Comparison of ENCODE assay signal across 8 mouse cellular contexts in the genomic region with DNA sequence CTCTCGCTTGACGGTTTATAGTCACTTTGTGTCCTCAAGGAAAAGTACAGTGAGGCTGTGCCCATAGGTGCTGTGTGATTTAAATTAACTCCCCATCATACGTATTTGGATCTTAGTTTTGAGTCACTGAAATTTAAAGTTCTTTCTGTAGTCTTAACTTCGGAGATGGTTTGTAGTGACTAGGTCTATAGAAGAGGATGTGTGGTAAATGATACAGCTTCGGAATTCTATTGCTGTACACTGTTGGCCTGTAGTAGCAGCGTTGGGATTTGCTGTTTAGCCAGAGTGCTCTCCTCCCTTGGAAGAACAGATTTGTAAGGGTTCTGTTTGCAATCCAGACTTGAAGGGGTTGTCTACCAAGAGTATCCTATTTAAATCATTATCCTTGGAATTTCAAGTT. TPM values are rescaled to one million over a fixed set of nuclear protein-coding genes. Genes with fewer than 3 reads are reported as not detected.
DNase-seq lines count a peak whose midpoint lies in the region; ATAC-seq and TF ChIP-seq lines count a peak whose summit lies in the region.

No protein-coding gene starts in this region.

- H3K36me3 ChIP-seq in lung, postnatal 0 days (ENCODE audit: insufficient read depth, low read length): no peaks in the 10 kb centered on the region
- H3K36me3 ChIP-seq in limb, embryonic 12.5 days: peaks cover 22% of the 10 kb centered on the region

- no peaks in the 10 kb centered on the region for H3K9me3 ChIP-seq in lung, postnatal 0 days (ENCODE audit: low read length)
- H3K9me3 ChIP-seq in limb, embryonic 12.5 days: no peaks in the 10 kb centered on the region

- peak overlapping the region; percentile 69 for H3K4me3 ChIP-seq in lung, postnatal 0 days (ENCODE audit: low read depth, low read length)
- peak overlapping the region; percentile 95 for H3K4me3 ChIP-seq in embryonic fibroblast, embryonic 13.5 days (ENCODE audit: insufficient read depth, low read length)
- H3K4me3 ChIP-seq in limb, embryonic 12.5 days (replicated peaks): peak overlapping the region; percentile 81
- peak overlapping the region; percentile 76 for H3K4me3 ChIP-seq in olfactory bulb, adult 2 months (ENCODE audit: insufficient read depth, low read depth, low read length)

- DNase-seq in lung, postnatal 0 days (ENCODE audit: low spot score): peak; percentile 21
- DNase-seq in lung, postnatal 36 days: no peak
- no peak for DNase-seq in right cerebral cortex, postnatal 25 days
- no peak for DNase-seq in gastrocnemius, adult 18-20 months (ENCODE audit: low spot score)
- no peak for DNase-seq in cerebellum, adult 9-11 months

- peak overlapping the region; percentile 91 for H3K9ac ChIP-seq in lung, postnatal 0 days (replicated peaks; ENCODE audit: low read depth)
- H3K9ac ChIP-seq in limb, embryonic 12.5 days (replicated peaks): peak overlapping the region; percentile 99

- TF ChIP-seq POLR2A in embryonic fibroblast, embryonic 13.5 days (IDR thresholded peaks at IDR 0.05; ENCODE audit: low read depth, low read length): no peak
- no peak for TF ChIP-seq POLR2A in olfactory bulb, adult 2 months (IDR thresholded peaks at IDR 0.05; ENCODE audit: insufficient read depth, low read depth, low read length)

- 6% methylated on average over 6 of the region's 6 CpGs for WGBS in lung, postnatal 0 days
- WGBS in limb, embryonic 12.5 days: 7% methylated on average over 6 of the region's 6 CpGs
- WGBS in olfactory bulb, adult 2 months: 33% methylated on average over 6 of the region's 6 CpGs

- peaks cover 4% of the 10 kb centered on the region; the same call in 1 of the 2 replicates for H3K4me1 ChIP-seq in lung, postnatal 0 days (ENCODE audit: insufficient read depth, low read depth, low read length)
- no peaks in the 10 kb centered on the region; the same call in 1 of the 2 replicates for H3K4me1 ChIP-seq in embryonic fibroblast, embryonic 13.5 days (ENCODE audit: control insufficient read depth, insufficient read depth, low read length)
- H3K4me1 ChIP-seq in limb, embryonic 12.5 days (replicated peaks): peaks cover 7% of the 10 kb centered on the region
- no peaks in the 10 kb centered on the region for H3K4me1 ChIP-seq in olfactory bulb, adult 2 months (ENCODE audit: control insufficient read depth, insufficient read depth, low read length)

- TF ChIP-seq CTCF in lung, postnatal 0 days (IDR thresholded peaks at IDR 0.05): no peak
- TF ChIP-seq CTCF in embryonic fibroblast, embryonic 13.5 days (IDR thresholded peaks at IDR 0.05; ENCODE audit: borderline replicate concordance, insufficient read depth, low read length): no peak
- TF ChIP-seq CTCF in olfactory bulb, adult 2 months (IDR thresholded peaks at IDR 0.05; ENCODE audit: insufficient read depth, low read depth, low read length): no peak

- H3K27ac ChIP-seq in lung, postnatal 0 days (ENCODE audit: low read length): peak overlapping the region; percentile 95
- H3K27ac ChIP-seq in embryonic fibroblast, embryonic 13.5 days (ENCODE audit: insufficient read depth, low read length): peak overlapping the region; percentile 89
- H3K27ac ChIP-seq in limb, embryonic 12.5 days: peak overlapping the region; percentile 99
- peak overlapping the region; percentile 29; the same call in 1 of the 2 replicates for H3K27ac ChIP-seq in olfactory bulb, adult 2 months (ENCODE audit: insufficient read depth, low read depth, low read length)

- TF ChIP-seq EP300 in lung, postnatal 0 days (IDR thresholded peaks at IDR 0.05): no peak

- no peak for ATAC-seq in lung, postnatal 0 days
- ATAC-seq in limb, embryonic 12.5 days (ENCODE audit: insufficient number of reproducible peaks, insufficient read depth, low FRiP score, low TSS enrichment, low read depth): no peak

- no peaks in the 10 kb centered on the region for H3K27me3 ChIP-seq in lung, postnatal 0 days (replicated peaks; ENCODE audit: insufficient read depth, low read length)
- H3K27me3 ChIP-seq in limb, embryonic 12.5 days: no peaks in the 10 kb centered on the region

- H3K4me2 ChIP-seq in lung, postnatal 0 days (replicated peaks; ENCODE audit: low read depth, low read length): peak overlapping the region; percentile 75
- H3K4me2 ChIP-seq in limb, embryonic 12.5 days: peak overlapping the region; percentile 61

RNA-seq across cellular contexts. Expression of a gene that starts 1.0 kb away (rescaled TPM):
- 39.2 and 41.0 TPM in 2 replicates for polyA plus RNA-seq in lung, postnatal 0 days (2015; fragmentation: Nextera tagmentation; extraction: Ambion mirVana)
- 18.5 and 20.1 TPM in 2 replicates for polyA plus RNA-seq in embryonic fibroblast, embryonic 13.5 days (2011; ENCODE audit: insufficient read length, low read depth, missing spikeins)
- polyA plus RNA-seq in limb, embryonic 12.5 days (2016; fragmentation: Nextera tagmentation; extraction: Ambion mirVana): 72.9 and 78.5 TPM in 2 replicates
- polyA plus RNA-seq in olfactory bulb, adult 2 months (2012; ENCODE audit: insufficient read depth, insufficient read length, low replicate concordance, missing spikeins): not detected in 2 replicates
- total RNA-seq in gastrocnemius, adult 18-20 months (2021): 1 to 10 TPM; 5.7 to 6.9 TPM

RNA-seq across cellular contexts. Expression of a gene that starts 28.2 kb away (rescaled TPM):
- polyA plus RNA-seq in lung, postnatal 0 days (2015; fragmentation: Nextera tagmentation; extraction: Ambion mirVana): 0.35 and 8.9 TPM in 2 replicates
- polyA plus RNA-seq in embryonic fibroblast, embryonic 13.5 days (2011; ENCODE audit: insufficient read length, low read depth, missing spikeins): 3.1 TPM in 1 of 2 replicates, not detected in the other
- polyA plus RNA-seq in limb, embryonic 12.5 days (2016; fragmentation: Nextera tagmentation; extraction: Ambion mirVana): 0.22 TPM in 1 of 2 replicates, not detected in the other
- polyA plus RNA-seq in olfactory bulb, adult 2 months (2012; ENCODE audit: insufficient read depth, insufficient read length, low replicate concordance, missing spikeins): not detected in 2 replicates
- not detected for total RNA-seq in gastrocnemius, adult 18-20 months (2021)

RNA-seq across cellular contexts. Expression of a gene that starts 40.9 kb away (rescaled TPM):
- 2.1 and 30.8 TPM in 2 replicates for polyA plus RNA-seq in lung, postnatal 0 days (2015; fragmentation: Nextera tagmentation; extraction: Ambion mirVana)
- polyA plus RNA-seq in embryonic fibroblast, embryonic 13.5 days (2011; ENCODE audit: insufficient read length, low read depth, missing spikeins): 22.0 and 40.1 TPM in 2 replicates
- 0.31 and 0.49 TPM in 2 replicates for polyA plus RNA-seq in limb, embryonic 12.5 days (2016; fragmentation: Nextera tagmentation; extraction: Ambion mirVana)
- polyA plus RNA-seq in olfactory bulb, adult 2 months (2012; ENCODE audit: insufficient read depth, insufficient read length, low replicate concordance, missing spikeins): not detected in 2 replicates
- under 1 TPM in 1 of 2 experiments, not detected in 1; 0.25 TPM for total RNA-seq in gastrocnemius, adult 18-20 months (2021)

Comparison
In these comparisons a context has a peak if more than half of its experiments do, and no peak if none do; other contexts are left out.
1. H3K27ac ChIP-seq: peak in every context shown above with its lines; median percentile 99 in limb, embryonic 12.5 days; 95 in lung, postnatal 0 days; 89 in embryonic fibroblast, embryonic 13.5 days; 29 in olfactory bulb, adult 2 months.
2. RNA of a gene that starts 1.0 kb away (polyA plus RNA-seq): 72.9 to 78.5 TPM in limb, embryonic 12.5 days, 39.2 to 41.0 TPM in lung, postnatal 0 days and 18.5 to 20.1 TPM in embryonic fibroblast, embryonic 13.5 days; not detected in olfactory bulb, adult 2 months; every median in the first group is over 10 times any median in the second.
3. Peak in every context shown above with its lines, with median percentiles within 50 percentile points of each other: H3K4me3 ChIP-seq.